Mouse (Mus musculus) cerebellum, adult 8-10 months (tissue): ENCODE measurements around the gene Cflar.
"Not testable (repeated sequence)": the region's sequence is repeated elsewhere in the genome, so short reads cannot be mapped to it uniquely, and the experiment has no call there.

Experiments used
- DNase-seq: peaks from one replicate; pipeline ENCODE4 v3.0.0; 2022

Cflar gene

DNA sequence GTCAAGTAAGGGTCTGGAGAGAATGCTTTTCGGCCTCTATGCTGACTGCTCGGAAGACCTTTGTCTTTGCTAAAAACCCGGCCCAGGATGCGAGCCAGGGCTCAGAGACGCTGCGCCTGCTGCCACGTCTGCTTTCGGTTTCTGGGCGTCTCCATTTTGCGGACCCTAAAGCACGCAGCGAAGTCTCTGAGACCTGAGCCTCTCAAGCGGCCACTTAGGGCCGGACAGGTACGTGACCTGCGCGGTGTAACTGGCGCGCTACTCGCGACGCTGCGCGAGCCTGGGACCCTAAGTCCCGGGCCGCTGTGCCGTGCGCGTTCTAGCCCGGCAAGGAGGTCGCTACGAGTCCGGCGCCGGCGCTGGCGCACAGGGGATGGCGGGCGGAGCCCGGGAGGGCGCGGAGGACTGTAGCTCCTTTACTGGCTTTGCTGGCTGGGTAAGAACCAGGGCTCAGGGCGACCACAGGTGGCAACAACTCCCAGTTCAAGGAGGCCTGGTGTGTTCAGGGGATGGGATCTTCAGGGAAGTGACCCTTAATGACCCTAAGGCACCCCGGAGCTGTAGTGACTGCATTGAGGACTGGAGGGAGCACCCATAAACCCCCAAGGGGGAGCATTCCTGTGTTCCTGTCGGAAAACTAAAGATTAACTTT is at the start of gene Cflar:
Cflar (plus strand) TSS at position 144 of the 652 bp plus-strand sequence.
- peak; percentile 57 for DNase-seq

DNA sequence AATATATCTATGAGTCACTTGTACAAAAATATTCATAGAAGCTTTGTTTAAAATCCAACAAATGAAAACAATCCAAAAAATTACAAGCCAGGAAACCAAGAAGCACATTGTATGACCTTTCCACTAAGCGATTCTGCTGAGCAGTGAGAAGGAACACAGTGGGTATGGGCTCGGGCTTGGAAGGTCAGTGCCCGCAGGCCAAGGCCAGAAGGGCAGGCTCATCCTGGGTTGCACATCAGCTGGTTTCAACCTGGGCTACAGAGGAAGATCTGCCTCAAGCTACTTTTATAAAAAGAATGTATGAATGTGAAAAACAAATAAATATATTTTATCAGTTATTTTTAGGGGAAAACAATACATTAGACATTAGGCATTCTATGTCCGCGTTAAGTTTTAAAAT is 48.6 kb upstream of the Cflar start:
- DNase-seq: not testable (repeated sequence)

DNA sequence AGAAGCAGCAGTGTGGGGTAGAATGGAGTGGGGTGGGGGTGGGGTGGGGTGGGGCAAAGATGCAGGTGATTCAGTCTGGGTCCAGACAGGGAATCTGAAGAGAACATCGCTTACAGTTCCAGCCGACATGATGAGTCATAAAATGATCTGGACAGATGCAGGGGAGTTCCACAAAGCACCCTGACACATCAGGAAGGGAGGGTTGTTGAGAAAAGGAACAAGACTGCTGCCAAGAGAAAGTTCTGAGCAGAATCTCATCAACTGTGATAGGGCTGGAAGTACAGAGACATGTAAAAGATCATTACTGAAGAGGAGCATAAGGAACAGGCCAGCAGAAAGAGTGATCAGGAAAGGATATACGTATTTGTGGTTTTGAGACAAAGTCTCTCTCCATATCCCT is 47.9 kb upstream of the Cflar start:
- DNase-seq: not testable (repeated sequence)

DNA sequence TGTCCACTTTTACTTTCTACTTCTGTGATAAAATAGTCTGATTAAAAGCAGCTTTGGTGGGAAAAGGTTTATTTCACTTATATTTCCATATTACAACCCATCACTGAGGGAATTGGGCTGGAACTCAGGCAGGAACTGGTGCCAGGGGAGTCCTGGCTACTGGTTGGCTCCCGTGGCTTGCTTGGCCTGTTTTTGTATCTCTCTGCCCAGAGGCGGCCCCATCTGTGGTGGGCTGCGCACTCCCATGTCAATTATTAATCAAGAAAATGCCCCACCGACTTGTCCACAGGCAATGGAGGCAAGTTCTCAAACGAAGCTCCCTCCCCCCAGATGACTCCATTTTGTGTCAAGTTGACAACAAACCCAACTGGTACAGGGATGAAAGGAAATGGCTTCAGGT is 43.1 kb upstream of the Cflar start:
- DNase-seq: no peak

DNA sequence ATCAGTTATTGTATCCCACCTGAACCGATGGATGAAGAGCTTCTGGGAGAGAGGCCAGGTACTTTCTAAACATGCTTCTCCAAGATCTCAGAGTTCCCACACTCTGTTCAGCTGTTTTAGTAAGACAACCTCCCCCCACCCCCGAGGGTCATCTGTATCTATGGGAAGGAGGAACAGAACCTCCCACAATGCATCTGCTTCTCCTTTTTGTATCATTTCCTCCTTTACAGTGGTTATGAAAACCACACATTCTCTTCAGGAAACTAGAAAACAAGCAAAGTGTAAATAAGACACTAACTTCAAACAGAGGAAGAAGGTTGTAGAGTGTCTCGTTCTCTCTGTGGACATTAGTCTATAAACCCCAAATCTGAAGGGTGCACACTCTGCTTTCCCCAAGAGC is 41.7 kb upstream of the Cflar start:
- not testable (repeated sequence) for DNase-seq

DNA sequence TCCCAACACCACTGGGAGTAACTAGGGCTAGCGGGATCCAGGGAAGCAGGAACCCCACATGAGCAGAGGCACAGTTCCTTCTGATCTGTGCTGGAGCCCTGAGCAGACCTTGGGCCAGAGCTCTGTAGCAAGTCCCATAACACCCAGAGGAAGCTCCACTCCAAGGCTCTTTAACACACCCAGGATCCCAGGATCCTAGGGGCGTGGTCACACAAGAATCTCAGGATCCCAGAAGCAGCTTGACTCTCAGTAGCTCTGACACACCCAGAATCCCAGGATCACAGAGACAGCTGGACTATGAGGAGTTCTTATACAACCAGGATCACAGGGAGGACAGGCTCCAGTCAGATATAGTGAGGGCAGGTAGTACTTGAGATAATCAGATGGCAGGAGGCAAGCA is 39.2 kb upstream of the Cflar start:
- no peak for DNase-seq

GRCm38 (mm10) chr1:58675011-58675410 is 36.3 kb upstream of the Cflar start:
- no peak for DNase-seq

GRCm38 (mm10) chr1:58677575-58677974 is 33.7 kb upstream of the Cflar start:
- DNase-seq: peak; percentile 28

- not testable (repeated sequence) for DNase-seq
Measured at GRCm38 (mm10) chr1:58678412-58678811, 32.9 kb upstream of the Cflar start.

- no peak for DNase-seq
Measured at GRCm38 (mm10) chr1:58689426-58689825, 21.9 kb upstream of the Cflar start.

DNA sequence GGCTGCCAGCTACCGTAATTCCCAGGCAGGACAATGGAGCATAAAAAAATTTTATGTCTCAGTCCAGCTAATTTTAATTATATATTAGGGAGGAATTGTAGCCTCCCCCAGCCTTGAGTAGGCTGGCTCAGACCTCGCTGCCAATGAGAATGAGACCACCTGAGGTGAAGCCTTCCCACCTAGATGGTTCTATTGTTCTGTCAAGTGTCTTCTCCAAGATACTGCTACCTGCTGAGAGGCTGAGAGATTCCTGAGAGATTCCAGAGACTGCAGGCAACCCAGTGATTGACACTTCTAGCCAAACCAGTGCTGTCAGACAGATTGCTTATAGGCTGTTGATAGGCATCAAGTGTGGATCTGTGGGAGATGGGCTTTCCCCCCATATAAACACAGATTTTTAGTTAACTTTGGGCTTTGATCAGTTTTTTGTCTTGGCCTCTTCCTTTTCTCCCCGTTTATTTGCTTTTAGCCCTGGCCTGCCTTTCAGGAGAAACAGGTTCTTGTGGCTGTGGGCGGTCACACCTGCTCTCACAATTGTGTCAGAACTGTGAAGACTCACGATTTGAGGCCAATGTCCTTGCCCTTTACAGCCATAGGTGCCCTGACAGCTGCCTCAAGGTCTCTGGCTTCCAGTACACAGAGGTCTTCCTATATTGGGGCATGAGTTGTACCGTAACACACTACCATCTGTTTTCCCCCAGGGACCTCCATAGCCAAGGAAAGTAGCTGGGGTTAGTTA is 21.1 kb upstream of the Cflar start:
- no peak for DNase-seq

- DNase-seq: not testable (repeated sequence)
Measured at GRCm38 (mm10) chr1:58690834-58691488, 20.3 kb upstream of the Cflar start.

GRCm38 (mm10) chr1:58691718-58692117 is 19.6 kb upstream of the Cflar start:
- DNase-seq: not testable (repeated sequence)

- no peak for DNase-seq
Measured at GRCm38 (mm10) chr1:58693696-58694095, 17.6 kb upstream of the Cflar start.

GRCm38 (mm10) chr1:58695810-58696209 is 15.5 kb upstream of the Cflar start, which contains the start of gene Als2cr12:
Als2cr12 (minus strand) TSS chr1:58695989.
- DNase-seq: not testable (repeated sequence)

GRCm38 (mm10) chr1:58697607-58698006 is 13.7 kb upstream of the Cflar start:
- DNase-seq: peak; percentile 18

- no peak for DNase-seq
Measured at GRCm38 (mm10) chr1:58698781-58699180, 12.5 kb upstream of the Cflar start.

GRCm38 (mm10) chr1:58699988-58700387 is 11.3 kb upstream of the Cflar start:
- no peak for DNase-seq

- DNase-seq: not testable (repeated sequence)
Measured at GRCm38 (mm10) chr1:58700580-58701162, 10.6 kb upstream of the Cflar start.

- not testable (repeated sequence) for DNase-seq
Measured at GRCm38 (mm10) chr1:58710043-58710442, 1.3 kb upstream of the Cflar start.

DNA sequence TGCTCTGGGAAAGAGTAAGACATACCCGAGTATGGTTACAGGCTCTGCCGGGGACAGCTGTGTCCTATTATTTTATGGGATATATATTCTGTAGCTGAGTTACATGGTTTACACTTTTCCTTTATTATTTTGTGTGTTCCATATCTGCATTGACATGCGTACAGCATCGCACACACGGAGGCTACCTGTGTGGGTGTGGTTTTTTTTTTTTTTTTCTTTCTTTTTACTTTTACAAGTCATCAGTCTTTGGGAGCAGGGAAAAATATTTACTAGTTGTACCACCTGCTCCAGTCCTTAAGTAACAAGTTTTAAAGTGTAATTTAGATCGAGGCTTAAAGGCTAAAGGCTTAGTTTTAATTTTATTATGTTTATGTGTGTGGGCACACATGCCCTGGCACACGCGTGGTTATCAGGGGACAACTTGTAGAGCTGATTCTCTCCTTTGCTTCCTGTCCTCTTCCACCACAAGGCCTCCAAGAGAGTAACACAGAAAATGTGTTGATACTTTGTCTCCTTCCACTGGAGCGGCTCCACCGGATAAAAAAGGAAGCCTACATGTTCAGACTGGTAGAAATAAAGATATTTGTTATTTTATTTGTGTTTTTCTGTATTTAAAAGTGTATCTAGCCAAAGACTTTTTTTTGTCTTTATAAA is 470 bp upstream of the Cflar start:
- no peak for DNase-seq
